Mouse (Mus musculus) thymus, postnatal 25 days (tissue): ENCODE results near the gene Afap1l2.

Source experiments
- DNase-seq: peaks from one replicate; pipeline ENCODE4 v3.0.0; 2022

Afap1l2 gene

DNA sequence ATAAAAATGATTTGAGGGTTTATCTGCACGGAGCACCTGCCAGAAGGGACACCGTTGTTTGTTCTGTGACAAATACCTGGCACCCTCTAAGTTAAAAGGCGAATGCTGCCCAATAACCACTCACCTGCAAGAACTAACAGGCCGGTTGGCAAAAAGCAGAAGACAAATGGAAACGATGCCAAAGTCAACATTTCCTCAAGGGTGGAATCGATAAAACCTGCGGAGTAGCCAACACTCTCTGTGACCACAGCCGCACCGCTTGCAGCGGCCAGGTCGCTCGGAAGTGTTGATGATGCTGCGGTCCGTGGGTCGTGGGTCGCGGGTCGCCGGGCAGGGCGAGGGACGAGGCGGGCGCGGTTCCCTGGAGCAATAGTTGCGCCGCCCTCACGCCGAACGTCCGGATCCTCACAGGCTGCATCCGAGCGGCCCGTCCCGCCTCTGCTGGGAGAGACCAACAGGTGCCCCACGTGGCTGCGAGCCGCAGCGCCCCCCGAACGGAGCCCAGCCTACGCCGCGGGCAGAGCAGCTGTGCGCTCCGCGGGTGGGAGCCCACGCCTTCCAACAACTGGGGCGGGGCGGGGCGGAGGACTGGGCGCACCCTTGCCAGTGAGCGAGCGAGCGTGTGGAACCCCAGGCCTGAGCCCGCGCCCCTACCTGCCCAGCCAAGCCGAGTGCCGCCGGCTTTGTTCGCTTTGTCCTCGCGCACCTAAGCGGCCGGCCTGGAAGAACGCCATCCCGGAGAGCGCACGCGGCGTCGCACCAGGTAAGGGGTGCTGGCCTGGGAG is 134.0 kb downstream of the Afap1l2 start, which contains the start of gene Vwa2:
Gene Vwa2, plus strand, starts transcription at position 434 of the 785 bp plus-strand sequence.
- DNase-seq, result peak; percentile 29

DNA sequence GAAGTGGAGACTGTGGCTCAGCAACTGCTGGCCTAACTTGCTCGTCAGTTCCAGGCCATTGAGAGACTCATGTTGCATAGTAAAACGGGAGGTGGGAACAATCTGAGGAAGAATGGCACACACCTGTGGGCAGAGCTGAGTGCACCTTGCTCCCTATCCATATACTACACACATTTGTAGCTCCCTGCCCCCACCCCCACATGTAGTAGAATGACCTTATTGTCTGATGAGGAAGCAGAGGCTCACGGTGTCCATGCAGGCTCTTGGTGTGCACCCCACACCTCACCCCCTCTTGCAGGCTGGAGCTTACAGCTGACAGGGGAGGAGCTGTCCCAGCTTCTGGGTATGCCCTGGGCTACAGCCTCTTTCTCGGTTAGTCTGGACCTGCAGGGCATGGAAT is 140.3 kb downstream of the Afap1l2 start:
- DNase-seq, result no peak
